Mouse (Mus musculus): ENCODE measurements around the gene Atp7a.

GRCm38 (mm10) chrX:106171853-106172154 is 144.7 kb downstream of the Atp7a start:
- TF ChIP-seq HCFC1 (IDR thresholded peaks at IDR 0.05; ENCODE audit: borderline replicate concordance, insufficient read depth, low read length) (no peak), CHD2 (IDR thresholded peaks at IDR 0.05; ENCODE audit: low read depth, low read length) (no peak), ZNF384 (IDR thresholded peaks at IDR 0.05; ENCODE audit: low read depth, low read length) (no peak), ZC3H11A (IDR thresholded peaks at IDR 0.05; ENCODE audit: borderline replicate concordance, low read depth, low read length) (no peak), MAFK (IDR thresholded peaks at IDR 0.05; ENCODE audit: insufficient read depth, low read depth, low read length) (no peak)
